Mouse (Mus musculus) embryonic facial prominence, embryonic 14.5 days (tissue): ENCODE measurements around the gene Ptprg. TPM values are rescaled to one million over a fixed set of nuclear protein-coding genes. Genes with fewer than 3 reads are reported as not detected.

Experiments
- ATAC-seq: fragments of 200-750 bp; cut with Nextera tagmentation; 2 replicates; pipeline ENCODE4 v1.8.0; 2017; ENCODE audit warnings: low read depth, moderate number of reproducible peaks, moderate TSS enrichment
- DNase-seq: peaks from one replicate; pipeline ENCODE4 v3.0.0-alpha.2; 2015; ENCODE audit warnings: low spot score
- H3K27ac ChIP-seq: fragments of 300-500 bp; sonication (generic); replicated peaks from 2 replicates; pipeline ENCODE4 v1.5.1; 2014; ENCODE audit warnings: low read depth, mild to moderate bottlenecking, low read length, moderate library complexity
- H3K27me3 ChIP-seq: fragments of 300-500 bp; sonication (generic); replicated peaks from 2 replicates; pipeline ENCODE4 v1.6.1; 2014; ENCODE audit warnings: low read length; ENCODE audit not compliant: control insufficient read depth, insufficient read depth
- H3K36me3 ChIP-seq: fragments of 300-500 bp; sonication (generic); 2 replicates; pipeline ENCODE4 v1.6.1; 2014; ENCODE audit warnings: low read length, mixed read lengths; ENCODE audit not compliant: control insufficient read depth, insufficient read depth
- H3K4me1 ChIP-seq: fragments of 300-500 bp; sonication (generic); 2 replicates; pipeline ENCODE4 v1.6.1; 2014; ENCODE audit warnings: antibody characterized with exemption, low read length; ENCODE audit not compliant: control insufficient read depth, insufficient read depth
- H3K4me2 ChIP-seq: fragments of 300-500 bp; sonication (generic); 2 replicates; pipeline ENCODE4 v1.6.1; 2014; ENCODE audit warnings: low read depth, mild to moderate bottlenecking, low read length, moderate library complexity, mixed read lengths
- H3K4me3 ChIP-seq: fragments of 300-500 bp; sonication (generic); 2 replicates; pipeline ENCODE4 v1.5.1; 2014; ENCODE audit warnings: low read depth, mild to moderate bottlenecking, low read length
- H3K9ac ChIP-seq: fragments of 300-500 bp; sonication (generic); 2 replicates; pipeline ENCODE4 v1.6.1; 2014; ENCODE audit warnings: low read depth, mild to moderate bottlenecking, low read length, moderate library complexity, mixed read lengths
- H3K9me3 ChIP-seq: fragments of 300-500 bp; sonication (generic); 2 replicates; pipeline ENCODE4 v1.6.1; 2016; ENCODE audit warnings: low read length; ENCODE audit not compliant: control insufficient read depth
- WGBS: fragments of 180-500 bp; shearing (Covaris S2); extraction: QIAGEN DNeasy Blood & Tissue Kit; methylation state at CpG from one replicate; pipeline ENCODE4 v1.1.7; 2014; 5-methylcytosine and 5-hydroxymethylcytosine counted together
- polyA plus RNA-seq: library from polyadenylated mRNA; unstranded; fragments of >200 nt; fragmentation: Nextera tagmentation; extraction: Ambion mirVana; gene quantifications from 2 replicates; pipeline ENCODE4 v1.2.1, GENCODE M21; 2014

Ptprg gene
- polyA plus RNA-seq, 1 experiment from 2014 or later: 23.5 TPM

GRCm38 (mm10) chr14:11617362-11617761, 64.0 kb downstream of the Ptprg start:
- peaks cover 34% of the 10 kb centered on the region for H3K4me1 ChIP-seq
- WGBS: 42% methylated on average over 6 of the region's 6 CpGs

GRCm38 (mm10) chr14:11618140-11618705, 64.9 kb downstream of the Ptprg start:
- no peaks in the 10 kb centered on the region for H3K36me3 ChIP-seq
- WGBS: 63% methylated on average over 6 of the region's 6 CpGs
- H3K27me3 ChIP-seq: no peaks in the 10 kb centered on the region
- no peak overlapping the region for H3K9ac ChIP-seq
- no peak overlapping the region for H3K4me2 ChIP-seq
- peaks cover 26% of the 10 kb centered on the region for H3K4me1 ChIP-seq
- no peak overlapping the region for H3K4me3 ChIP-seq
- H3K9me3 ChIP-seq: no peaks in the 10 kb centered on the region
- DNase-seq: no peak
- 0 out of 2 replicates have a peak, but pooled peaks have one; percentile 13 for ATAC-seq
- no peak overlapping the region for H3K27ac ChIP-seq

More at GRCm38 (mm10) chr14:11617362-11617761, 64.0 kb downstream of the Ptprg start:
- no peak overlapping the region for H3K4me3 ChIP-seq
- DNase-seq (peak; percentile 79), ATAC-seq (peak; percentile 44; the same call in 1 of the 2 replicates)
- no peak overlapping the region for H3K9ac ChIP-seq
- H3K27ac ChIP-seq: no peak overlapping the region
- H3K4me2 ChIP-seq: no peak overlapping the region
- no peaks in the 10 kb centered on the region for H3K27me3 ChIP-seq
- H3K36me3 ChIP-seq: no peaks in the 10 kb centered on the region
- H3K9me3 ChIP-seq: no peaks in the 10 kb centered on the region

- H3K9me3 ChIP-seq: no peaks in the 10 kb centered on the region
- WGBS: 82% methylated on average over 7 of the region's 7 CpGs
- ATAC-seq: no peak
- H3K4me1 ChIP-seq: peaks cover 26% of the 10 kb centered on the region
- no peak overlapping the region for H3K4me2 ChIP-seq
- no peak for DNase-seq
- H3K27me3 ChIP-seq: no peaks in the 10 kb centered on the region
- H3K4me3 ChIP-seq: no peak overlapping the region
- H3K27ac ChIP-seq: no peak overlapping the region
- no peaks in the 10 kb centered on the region for H3K36me3 ChIP-seq
- H3K9ac ChIP-seq: no peak overlapping the region
Measured at GRCm38 (mm10) chr14:11619606-11620005, 66.3 kb downstream of the Ptprg start.

DNA sequence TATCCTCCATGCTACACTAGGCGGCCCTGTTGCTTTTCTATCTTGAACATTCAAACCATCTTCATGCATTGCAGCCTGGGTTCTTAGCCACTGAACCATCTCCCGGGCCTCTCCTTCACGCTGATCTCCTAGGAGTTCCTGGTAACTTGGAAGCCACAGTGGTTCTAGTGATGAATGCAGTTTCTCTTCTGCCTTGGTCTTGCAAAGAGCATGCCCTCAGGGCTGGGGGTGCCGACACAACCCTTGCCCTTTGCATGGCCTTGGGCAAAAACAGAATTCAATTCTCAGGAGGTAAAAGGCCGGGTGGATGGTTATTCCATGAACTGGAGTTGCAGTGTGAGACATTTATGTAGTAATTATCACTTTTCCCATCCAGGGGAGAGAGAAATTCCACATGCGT, 67.0 kb downstream of the Ptprg start:
- no peaks in the 10 kb centered on the region for H3K27me3 ChIP-seq

GRCm38 (mm10) chr14:11620962-11621568, 67.7 kb downstream of the Ptprg start:
- peaks cover 25% of the 10 kb centered on the region for H3K4me1 ChIP-seq
- WGBS: 14% methylated on average over 10 of the region's 10 CpGs
- 0 out of 2 replicates have a peak, but pooled peaks have one; percentile 17 for ATAC-seq
- no peaks in the 10 kb centered on the region for H3K27me3 ChIP-seq
- H3K9me3 ChIP-seq: no peaks in the 10 kb centered on the region
- H3K9ac ChIP-seq: no peak overlapping the region
- no peak overlapping the region for H3K27ac ChIP-seq
- no peak overlapping the region for H3K4me3 ChIP-seq
- no peak for DNase-seq
- no peaks in the 10 kb centered on the region for H3K36me3 ChIP-seq
- no peak overlapping the region for H3K4me2 ChIP-seq

More for the DNA sequence above, 67.0 kb downstream of the Ptprg start:
- H3K4me3 ChIP-seq: no peak overlapping the region
- WGBS: 54% methylated on average over 6 of the region's 6 CpGs
- peaks cover 26% of the 10 kb centered on the region for H3K4me1 ChIP-seq
- H3K27ac ChIP-seq: no peak overlapping the region
- no peaks in the 10 kb centered on the region for H3K9me3 ChIP-seq
- DNase-seq (no peak), ATAC-seq (no peak)
- H3K36me3 ChIP-seq: no peaks in the 10 kb centered on the region
- no peak overlapping the region for H3K4me2 ChIP-seq
- H3K9ac ChIP-seq: no peak overlapping the region

DNA sequence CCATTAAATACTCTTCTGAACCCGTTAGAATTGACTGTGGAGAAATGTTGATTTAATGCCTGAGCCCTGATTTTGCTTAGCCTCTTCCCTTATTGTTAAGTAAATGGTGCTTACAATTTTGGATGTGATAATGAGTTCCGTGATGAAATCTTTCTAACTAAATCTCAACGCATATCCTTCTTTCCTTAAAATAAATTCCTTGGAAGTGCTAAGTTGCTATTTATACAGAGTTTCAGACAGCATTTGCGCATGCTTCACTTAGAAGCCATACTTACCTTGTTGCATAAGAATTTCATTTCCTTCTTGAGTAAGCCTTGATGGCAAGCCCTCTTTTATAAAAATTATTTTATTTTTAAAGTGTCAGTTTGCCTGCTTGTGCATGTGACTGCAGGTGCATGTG, 70.2 kb downstream of the Ptprg start:
- DNase-seq (no peak), ATAC-seq (no peak)
- WGBS: 81% methylated on average over 4 of the region's 4 CpGs

GRCm38 (mm10) chr14:11630736-11631135, 77.4 kb downstream of the Ptprg start:
- H3K9ac ChIP-seq: no peak overlapping the region
- no peak overlapping the region for H3K4me2 ChIP-seq
- no peak overlapping the region for H3K4me3 ChIP-seq
- H3K4me1 ChIP-seq: peaks cover 8% of the 10 kb centered on the region; the same call in 1 of the 2 replicates
- no peaks in the 10 kb centered on the region for H3K36me3 ChIP-seq
- 42% methylated on average over 2 of the region's 2 CpGs for WGBS
- no peak overlapping the region for H3K27ac ChIP-seq
- ATAC-seq (no peak), DNase-seq (no peak)
- no peaks in the 10 kb centered on the region for H3K9me3 ChIP-seq
- H3K27me3 ChIP-seq: no peaks in the 10 kb centered on the region

More for the DNA sequence above, 70.2 kb downstream of the Ptprg start:
- Histone ChIP-seq H3K4me2 (no peak overlapping the region), H3K4me1 (peaks cover 16% of the 10 kb centered on the region), H3K4me3 (no peak overlapping the region), H3K27ac (no peak overlapping the region), H3K27me3 (no peaks in the 10 kb centered on the region), H3K36me3 (no peaks in the 10 kb centered on the region), H3K9ac (no peak overlapping the region), H3K9me3 (no peaks in the 10 kb centered on the region)

GRCm38 (mm10) chr14:11631505-11631904, 78.2 kb downstream of the Ptprg start:
- H3K36me3 ChIP-seq: no peaks in the 10 kb centered on the region
- no peak overlapping the region for H3K9ac ChIP-seq
- WGBS: 94% methylated on average over 4 of the region's 4 CpGs
- no peaks in the 10 kb centered on the region for H3K9me3 ChIP-seq
- H3K27me3 ChIP-seq: no peaks in the 10 kb centered on the region
- H3K4me3 ChIP-seq: no peak overlapping the region
- no peak for ATAC-seq
- DNase-seq: no peak
- H3K27ac ChIP-seq: no peak overlapping the region
- H3K4me1 ChIP-seq: peaks cover 8% of the 10 kb centered on the region; the same call in 1 of the 2 replicates
- no peak overlapping the region for H3K4me2 ChIP-seq

- H3K4me3 ChIP-seq: no peak overlapping the region
- 81% methylated on average over 7 of the region's 7 CpGs for WGBS
- H3K4me1 ChIP-seq: no peaks in the 10 kb centered on the region
- DNase-seq: no peak
- H3K4me2 ChIP-seq: no peak overlapping the region
- no peaks in the 10 kb centered on the region for H3K36me3 ChIP-seq
- no peak overlapping the region for H3K27ac ChIP-seq
- H3K9ac ChIP-seq: no peak overlapping the region
- no peaks in the 10 kb centered on the region for H3K27me3 ChIP-seq
- no peaks in the 10 kb centered on the region for H3K9me3 ChIP-seq
- no peak for ATAC-seq
Measured at GRCm38 (mm10) chr14:11637673-11638072, 84.3 kb downstream of the Ptprg start.
